Mouse (Mus musculus) hindbrain, embryonic 15.5 days (tissue): ENCODE measurements around the gene Hmgcs2. TPM values are rescaled to one million over a fixed set of nuclear protein-coding genes. Genes with fewer than 3 reads are reported as not detected.

Experiments
- ATAC-seq: fragments of 200-750 bp; cut with Nextera tagmentation; 2 replicates; pipeline ENCODE4 v1.8.0; 2017; ENCODE audit warnings: low read depth, moderate number of reproducible peaks, moderate TSS enrichment; ENCODE audit not compliant: low FRiP score
- H3K27ac ChIP-seq: fragments of 300-500 bp; sonication (generic); replicated peaks from 2 replicates; pipeline ENCODE4 v1.5.1; 2015; ENCODE audit warnings: mild to moderate bottlenecking, inconsistent platforms
- H3K27me3 ChIP-seq: fragments of 300-500 bp; sonication (generic); 2 replicates; pipeline ENCODE4 v1.6.1; 2015; ENCODE audit warnings: control low read depth, inconsistent platforms
- H3K36me3 ChIP-seq: fragments of 300-500 bp; sonication (generic); 2 replicates; pipeline ENCODE4 v1.6.1; 2015; ENCODE audit warnings: control low read depth, inconsistent platforms
- H3K4me1 ChIP-seq: fragments of 300-500 bp; sonication (generic); replicated peaks from 2 replicates; pipeline ENCODE4 v1.6.1; 2015; ENCODE audit warnings: control low read depth, inconsistent platforms
- H3K4me2 ChIP-seq: fragments of 300-500 bp; sonication (generic); 2 replicates; pipeline ENCODE4 v1.6.1; 2015; ENCODE audit warnings: moderate library complexity, mild to moderate bottlenecking, inconsistent platforms
- H3K4me3 ChIP-seq: fragments of 300-500 bp; sonication (generic); 2 replicates; pipeline ENCODE4 v1.5.1; 2015; ENCODE audit warnings: mild to moderate bottlenecking, inconsistent platforms
- H3K9ac ChIP-seq: fragments of 300-500 bp; sonication (generic); 2 replicates; pipeline ENCODE4 v1.6.1; 2015; ENCODE audit warnings: inconsistent platforms
- H3K9me3 ChIP-seq: fragments of 300-500 bp; sonication (generic); 2 replicates; pipeline ENCODE4 v1.6.1; 2016; ENCODE audit warnings: control low read depth, inconsistent platforms
- WGBS: fragments of 180-500 bp; shearing (Covaris S2); methylation state at CpG from one replicate; pipeline ENCODE4 v1.1.7; 2015; 5-methylcytosine and 5-hydroxymethylcytosine counted together
- polyA plus RNA-seq: library from polyadenylated mRNA; unstranded; fragments of >200 nt; fragmentation: Nextera tagmentation; extraction: Ambion mirVana; gene quantifications from 2 replicates; pipeline ENCODE4 v1.2.1, GENCODE M21; 2015

Gene Hmgcs2
- polyA plus RNA-seq, 1 experiment from 2014 or later: 21.1 TPM

GRCm38 (mm10) chr3:98283205-98283604, 3.0 kb downstream of the Hmgcs2 start:
- Histone ChIP-seq H3K27me3 (no peaks in the 10 kb centered on the region), H3K9ac (no peak overlapping the region), H3K27ac (no peak overlapping the region), H3K9me3 (no peaks in the 10 kb centered on the region), H3K4me1 (no peaks in the 10 kb centered on the region), H3K4me2 (no peak overlapping the region), H3K4me3 (no peak overlapping the region), H3K36me3 (no peaks in the 10 kb centered on the region)
- 94% methylated on average over 5 of the region's 5 CpGs for WGBS
- ATAC-seq: no peak

GRCm38 (mm10) chr3:98291044-98291443, 10.8 kb downstream of the Hmgcs2 start:
- WGBS: 92% methylated on average over 9 of the region's 9 CpGs
- no peak overlapping the region for H3K4me2 ChIP-seq
- no peak overlapping the region for H3K27ac ChIP-seq
- H3K4me3 ChIP-seq: no peak overlapping the region
- H3K27me3 ChIP-seq: no peaks in the 10 kb centered on the region
- 0 out of 2 replicates have a peak, but pooled peaks cover 4% of the 10 kb centered on the region for H3K9me3 ChIP-seq
- no peaks in the 10 kb centered on the region for H3K4me1 ChIP-seq
- no peak for ATAC-seq
- H3K36me3 ChIP-seq: no peaks in the 10 kb centered on the region
- no peak overlapping the region for H3K9ac ChIP-seq

- Histone ChIP-seq H3K4me1 (no peaks in the 10 kb centered on the region), H3K36me3 (no peaks in the 10 kb centered on the region), H3K9me3 (no peaks in the 10 kb centered on the region), H3K9ac (no peak overlapping the region), H3K4me2 (no peak overlapping the region), H3K4me3 (no peak overlapping the region), H3K27me3 (no peaks in the 10 kb centered on the region), H3K27ac (no peak overlapping the region)
- 65% methylated on average over 10 of the region's 10 CpGs for WGBS
- ATAC-seq: no peak
Measured at GRCm38 (mm10) chr3:98295965-98296364, 15.7 kb downstream of the Hmgcs2 start.

GRCm38 (mm10) chr3:98299391-98300100, 19.3 kb downstream of the Hmgcs2 start:
- Histone ChIP-seq H3K36me3 (no peaks in the 10 kb centered on the region), H3K9ac (no peak overlapping the region), H3K4me3 (no peak overlapping the region), H3K4me2 (no peak overlapping the region), H3K27ac (no peak overlapping the region), H3K9me3 (no peaks in the 10 kb centered on the region), H3K27me3 (no peaks in the 10 kb centered on the region), H3K4me1 (no peaks in the 10 kb centered on the region)
- no peak for ATAC-seq
- 97% methylated on average over 1 of the region's 1 CpGs for WGBS

- Histone ChIP-seq H3K27me3 (no peaks in the 10 kb centered on the region), H3K9me3 (no peaks in the 10 kb centered on the region), H3K9ac (no peak overlapping the region), H3K36me3 (no peaks in the 10 kb centered on the region), H3K4me1 (no peaks in the 10 kb centered on the region), H3K27ac (no peak overlapping the region), H3K4me2 (no peak overlapping the region), H3K4me3 (no peak overlapping the region)
- no peak for ATAC-seq
- 93% methylated on average over 4 of the region's 4 CpGs for WGBS
Measured at GRCm38 (mm10) chr3:98300266-98300665, 20.0 kb downstream of the Hmgcs2 start.

- H3K9ac ChIP-seq: no peak overlapping the region
- no peak overlapping the region for H3K4me2 ChIP-seq
- WGBS: 93% methylated on average over 3 of the region's 3 CpGs
- no peak overlapping the region for H3K27ac ChIP-seq
- H3K27me3 ChIP-seq: no peaks in the 10 kb centered on the region
- no peaks in the 10 kb centered on the region for H3K4me1 ChIP-seq
- no peaks in the 10 kb centered on the region for H3K36me3 ChIP-seq
- no peak overlapping the region for H3K4me3 ChIP-seq
- H3K9me3 ChIP-seq: no peaks in the 10 kb centered on the region
- no peak for ATAC-seq
Measured at GRCm38 (mm10) chr3:98301761-98302160, 21.5 kb downstream of the Hmgcs2 start.

GRCm38 (mm10) chr3:98308606-98309005, 28.4 kb downstream of the Hmgcs2 start:
- H3K4me1 ChIP-seq: no peaks in the 10 kb centered on the region
- H3K4me2 ChIP-seq: no peak overlapping the region
- no peak overlapping the region for H3K27ac ChIP-seq
- no peaks in the 10 kb centered on the region for H3K9me3 ChIP-seq
- H3K9ac ChIP-seq: no peak overlapping the region
- no peaks in the 10 kb centered on the region for H3K36me3 ChIP-seq
- H3K27me3 ChIP-seq: no peaks in the 10 kb centered on the region
- ATAC-seq: no peak
- WGBS: 81% methylated on average over 6 of the region's 6 CpGs
- no peak overlapping the region for H3K4me3 ChIP-seq

- Histone ChIP-seq H3K4me1 (no peaks in the 10 kb centered on the region), H3K36me3 (no peaks in the 10 kb centered on the region), H3K9ac (no peak overlapping the region), H3K4me3 (no peak overlapping the region), H3K27ac (no peak overlapping the region), H3K9me3 (no peaks in the 10 kb centered on the region), H3K4me2 (no peak overlapping the region), H3K27me3 (no peaks in the 10 kb centered on the region)
- WGBS: 100% methylated on average over 1 of the region's 1 CpGs
- no peak for ATAC-seq
Measured at GRCm38 (mm10) chr3:98310456-98310855, 30.2 kb downstream of the Hmgcs2 start.

GRCm38 (mm10) chr3:98312867-98313266, 32.6 kb downstream of the Hmgcs2 start:
- Histone ChIP-seq H3K27ac (no peak overlapping the region), H3K4me1 (peaks cover 3% of the 10 kb centered on the region; the same call in 1 of the 2 replicates), H3K4me2 (no peak overlapping the region), H3K27me3 (no peaks in the 10 kb centered on the region), H3K36me3 (no peaks in the 10 kb centered on the region), H3K9ac (no peak overlapping the region), H3K4me3 (no peak overlapping the region), H3K9me3 (no peaks in the 10 kb centered on the region)
- WGBS: 28% methylated on average over 7 of the region's 7 CpGs
- ATAC-seq: peak; percentile 67

- Histone ChIP-seq H3K4me3 (no peak overlapping the region), H3K9ac (no peak overlapping the region), H3K4me1 (peaks cover 7% of the 10 kb centered on the region; the same call in 1 of the 2 replicates), H3K27me3 (no peaks in the 10 kb centered on the region), H3K36me3 (no peaks in the 10 kb centered on the region), H3K9me3 (no peaks in the 10 kb centered on the region), H3K4me2 (no peak overlapping the region), H3K27ac (no peak overlapping the region)
- no peak for ATAC-seq
- 70% methylated on average over 9 of the region's 9 CpGs for WGBS
Measured at GRCm38 (mm10) chr3:98313294-98314155, 33.3 kb downstream of the Hmgcs2 start.

- Histone ChIP-seq H3K4me3 (no peak overlapping the region), H3K27ac (no peak overlapping the region), H3K4me1 (peaks cover 12% of the 10 kb centered on the region; the same call in 1 of the 2 replicates), H3K4me2 (no peak overlapping the region), H3K9ac (no peak overlapping the region), H3K9me3 (no peaks in the 10 kb centered on the region), H3K27me3 (no peaks in the 10 kb centered on the region), H3K36me3 (no peaks in the 10 kb centered on the region)
- 97% methylated on average over 2 of the region's 2 CpGs for WGBS
- no peak for ATAC-seq
Measured at GRCm38 (mm10) chr3:98315181-98315580, 34.9 kb downstream of the Hmgcs2 start.

- no peak overlapping the region for H3K4me2 ChIP-seq
- ATAC-seq: no peak
- 0 out of 2 replicates have a peak overlapping the region, but pooled peaks have one; percentile 65 for H3K27ac ChIP-seq
- H3K4me1 ChIP-seq: peaks cover 15% of the 10 kb centered on the region; the same call in 1 of the 2 replicates
- H3K9me3 ChIP-seq: no peaks in the 10 kb centered on the region
- no peaks in the 10 kb centered on the region for H3K36me3 ChIP-seq
- 51% methylated on average over 3 of the region's 3 CpGs for WGBS
- H3K4me3 ChIP-seq: no peak overlapping the region
- H3K9ac ChIP-seq: no peak overlapping the region
- no peaks in the 10 kb centered on the region for H3K27me3 ChIP-seq
Measured at GRCm38 (mm10) chr3:98317143-98317542, 36.9 kb downstream of the Hmgcs2 start.
